Mouse (Mus musculus): Measurements from ENCODE around the gene Poc1b. TPM values are rescaled to one million over a fixed set of nuclear protein-coding genes. Genes with fewer than 3 reads are reported as not detected.

Gene Poc1b
- polyA plus RNA-seq, 1 experiment, result 11.8 TPM

- 71% methylated on average over 7 of the region's 7 CpGs for WGBS
- Histone ChIP-seq H3K27me3 (ENCODE audit: control insufficient read depth, insufficient read depth, low read length) (no peaks in the 10 kb centered on the region), H3K4me1 (ENCODE audit: control insufficient read depth, insufficient read depth, low read length) (no peaks in the 10 kb centered on the region; the same call in none of the 2 replicates), H3K27ac (ENCODE audit: insufficient read depth, low read length) (no peak overlapping the region), H3K4me3 (replicated peaks; ENCODE audit: insufficient read depth, low read depth, low read length) (no peak overlapping the region)
- TF ChIP-seq CTCF (IDR thresholded peaks at IDR 0.05; ENCODE audit: borderline replicate concordance, insufficient read depth, low read depth, low read length), result no peak
- TF ChIP-seq POLR2A (IDR thresholded peaks at IDR 0.05; ENCODE audit: borderline replicate concordance, insufficient read depth, low read length), result no peak
- no peak for DNase-seq
Observed at GRCm38 (mm10) chr10:99172906-99173507, 66.2 kb downstream of the Poc1b start.

GRCm38 (mm10) chr10:99176911-99177310 is 70.1 kb downstream of the Poc1b start:
- TF ChIP-seq CTCF (IDR thresholded peaks at IDR 0.05; ENCODE audit: borderline replicate concordance, insufficient read depth, low read depth, low read length) (no peak), POLR2A (IDR thresholded peaks at IDR 0.05; ENCODE audit: borderline replicate concordance, insufficient read depth, low read length) (no peak)
- WGBS, result 50% methylated on average over 9 of the region's 9 CpGs
- no peaks in the 10 kb centered on the region for H3K27me3 ChIP-seq (ENCODE audit: control insufficient read depth, insufficient read depth, low read length)

DNA sequence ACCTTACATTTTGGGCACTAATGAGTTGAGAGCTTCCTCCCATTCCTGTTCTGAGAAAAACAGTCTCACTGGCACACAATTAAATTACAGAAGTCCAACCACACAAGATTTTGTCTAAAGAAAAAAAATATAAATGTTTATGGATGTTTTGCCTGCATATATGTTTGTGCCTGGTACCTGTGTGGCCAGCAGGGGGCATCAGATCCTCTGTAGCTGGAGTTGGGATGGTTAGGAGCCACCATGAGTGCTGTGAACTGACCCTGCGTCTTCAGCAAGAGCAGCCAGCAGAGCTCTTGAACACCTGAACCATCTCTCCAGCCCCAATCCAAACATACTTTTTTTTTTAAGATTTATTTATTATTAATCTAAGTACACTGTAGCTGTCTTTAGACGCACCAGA is 71.3 kb downstream of the Poc1b start:
- Histone ChIP-seq H3K27me3 (ENCODE audit: control insufficient read depth, insufficient read depth, low read length) (no peaks in the 10 kb centered on the region), H3K27ac (ENCODE audit: insufficient read depth, low read length) (no peak overlapping the region), H3K4me1 (ENCODE audit: control insufficient read depth, insufficient read depth, low read length) (no peaks in the 10 kb centered on the region), H3K4me3 (replicated peaks; ENCODE audit: insufficient read depth, low read depth, low read length) (no peak overlapping the region)
- 100% methylated on average over 2 of the region's 2 CpGs for WGBS
- TF ChIP-seq CTCF (IDR thresholded peaks at IDR 0.05; ENCODE audit: borderline replicate concordance, insufficient read depth, low read depth, low read length), result no peak
- TF ChIP-seq POLR2A (IDR thresholded peaks at IDR 0.05; ENCODE audit: borderline replicate concordance, insufficient read depth, low read length), result no peak
- DNase-seq, result no peak

More at GRCm38 (mm10) chr10:99176911-99177310, 70.1 kb downstream of the Poc1b start:
- H3K4me1 ChIP-seq (ENCODE audit: control insufficient read depth, insufficient read depth, low read length), result no peaks in the 10 kb centered on the region; the same call in 1 of the 2 replicates
- DNase-seq, result no peak
- no peak overlapping the region for H3K27ac ChIP-seq (ENCODE audit: insufficient read depth, low read length)
- H3K4me3 ChIP-seq (replicated peaks; ENCODE audit: insufficient read depth, low read depth, low read length), result no peak overlapping the region

GRCm38 (mm10) chr10:99179122-99179521 is 72.3 kb downstream of the Poc1b start:
- DNase-seq, result no peak
- TF ChIP-seq POLR2A (IDR thresholded peaks at IDR 0.05; ENCODE audit: borderline replicate concordance, insufficient read depth, low read length), result no peak
- no peak for TF ChIP-seq CTCF (IDR thresholded peaks at IDR 0.05; ENCODE audit: borderline replicate concordance, insufficient read depth, low read depth, low read length)
- Histone ChIP-seq H3K27me3 (ENCODE audit: control insufficient read depth, insufficient read depth, low read length) (no peaks in the 10 kb centered on the region), H3K27ac (ENCODE audit: insufficient read depth, low read length) (no peak overlapping the region), H3K4me3 (replicated peaks; ENCODE audit: insufficient read depth, low read depth, low read length) (no peak overlapping the region), H3K4me1 (ENCODE audit: control insufficient read depth, insufficient read depth, low read length) (no peaks in the 10 kb centered on the region)
- WGBS, result 92% methylated on average over 5 of the region's 5 CpGs

DNA sequence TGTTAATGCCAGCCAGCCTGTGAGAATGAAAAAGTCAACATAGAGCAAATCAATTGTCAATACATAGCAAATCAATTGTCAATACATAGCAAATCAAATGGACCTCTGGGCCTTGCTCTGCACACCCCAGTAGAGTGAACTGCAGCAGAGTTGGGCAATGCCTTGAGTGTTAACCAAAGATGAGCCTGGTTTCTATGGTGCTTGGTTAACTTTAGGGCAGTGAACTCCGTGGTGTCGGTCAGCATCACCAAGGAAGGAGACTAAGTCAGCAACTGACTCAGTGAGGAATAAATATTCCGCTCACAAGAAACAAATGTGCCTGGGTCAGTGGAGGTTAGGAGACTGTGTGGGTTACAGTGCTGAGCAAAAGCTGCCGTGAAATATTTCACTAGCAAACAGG is 72.7 kb downstream of the Poc1b start:
- no peak overlapping the region for H3K4me3 ChIP-seq (replicated peaks; ENCODE audit: insufficient read depth, low read depth, low read length)
- H3K27me3 ChIP-seq (ENCODE audit: control insufficient read depth, insufficient read depth, low read length), result no peaks in the 10 kb centered on the region
- no peak for DNase-seq
- no peaks in the 10 kb centered on the region for H3K4me1 ChIP-seq (ENCODE audit: control insufficient read depth, insufficient read depth, low read length)
- H3K27ac ChIP-seq (ENCODE audit: insufficient read depth, low read length), result no peak overlapping the region
- no peak for TF ChIP-seq POLR2A (IDR thresholded peaks at IDR 0.05; ENCODE audit: borderline replicate concordance, insufficient read depth, low read length)
- TF ChIP-seq CTCF (IDR thresholded peaks at IDR 0.05; ENCODE audit: borderline replicate concordance, insufficient read depth, low read depth, low read length), result no peak
- WGBS, result 94% methylated on average over 4 of the region's 4 CpGs

DNA sequence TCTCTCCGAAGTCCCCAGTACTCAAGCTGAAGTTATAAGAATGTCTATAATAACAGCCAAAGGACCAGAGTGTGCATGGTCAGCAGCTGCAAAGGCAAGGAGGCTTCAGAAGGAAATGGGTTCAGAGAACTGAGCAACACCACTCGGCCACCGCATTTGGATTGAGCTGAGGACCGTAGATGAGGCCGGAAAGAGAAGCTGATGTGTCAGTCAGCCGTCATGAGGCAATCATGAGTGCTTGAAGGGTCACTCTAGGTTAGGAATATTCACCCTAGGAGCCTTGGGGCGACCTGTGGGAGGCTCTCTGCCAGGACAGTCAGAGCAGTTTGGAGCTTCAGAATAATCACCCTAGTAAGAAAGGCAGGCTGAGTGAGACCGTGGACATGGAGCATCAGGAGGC is 74.7 kb downstream of the Poc1b start:
- 89% methylated on average over 8 of the region's 8 CpGs for WGBS
- Histone ChIP-seq H3K27ac (ENCODE audit: insufficient read depth, low read length) (no peak overlapping the region), H3K27me3 (ENCODE audit: control insufficient read depth, insufficient read depth, low read length) (no peaks in the 10 kb centered on the region), H3K4me1 (ENCODE audit: control insufficient read depth, insufficient read depth, low read length) (no peaks in the 10 kb centered on the region), H3K4me3 (replicated peaks; ENCODE audit: insufficient read depth, low read depth, low read length) (no peak overlapping the region)
- TF ChIP-seq POLR2A (IDR thresholded peaks at IDR 0.05; ENCODE audit: borderline replicate concordance, insufficient read depth, low read length) (no peak), CTCF (IDR thresholded peaks at IDR 0.05; ENCODE audit: borderline replicate concordance, insufficient read depth, low read depth, low read length) (no peak)
- DNase-seq, result no peak

DNA sequence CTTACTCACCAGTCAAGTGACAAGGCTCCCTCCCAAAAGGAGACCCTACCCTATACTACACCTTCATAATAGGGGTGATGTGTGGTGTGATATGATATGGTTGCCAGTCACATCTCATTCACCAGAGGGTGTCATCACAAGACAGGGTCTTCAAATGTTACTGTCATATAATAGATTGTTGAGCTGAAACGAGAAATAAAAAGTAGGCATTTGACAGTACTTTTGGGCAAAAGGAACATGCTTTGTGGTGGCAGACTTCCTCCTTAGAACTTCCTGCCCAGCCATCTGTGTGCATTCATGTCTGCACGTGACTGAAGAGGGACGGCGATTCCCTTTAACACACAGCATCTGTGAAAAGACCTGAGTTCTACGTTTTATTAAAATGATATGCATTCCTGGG is 75.3 kb downstream of the Poc1b start:
- DNase-seq, result no peak
- no peaks in the 10 kb centered on the region for H3K4me1 ChIP-seq (ENCODE audit: control insufficient read depth, insufficient read depth, low read length)
- no peak for TF ChIP-seq CTCF (IDR thresholded peaks at IDR 0.05; ENCODE audit: borderline replicate concordance, insufficient read depth, low read depth, low read length)
- no peak for TF ChIP-seq POLR2A (IDR thresholded peaks at IDR 0.05; ENCODE audit: borderline replicate concordance, insufficient read depth, low read length)
- no peak overlapping the region for H3K27ac ChIP-seq (ENCODE audit: insufficient read depth, low read length)
- WGBS, result 78% methylated on average over 5 of the region's 5 CpGs
- H3K4me3 ChIP-seq (replicated peaks; ENCODE audit: insufficient read depth, low read depth, low read length), result no peak overlapping the region
- no peaks in the 10 kb centered on the region for H3K27me3 ChIP-seq (ENCODE audit: control insufficient read depth, insufficient read depth, low read length)

DNA sequence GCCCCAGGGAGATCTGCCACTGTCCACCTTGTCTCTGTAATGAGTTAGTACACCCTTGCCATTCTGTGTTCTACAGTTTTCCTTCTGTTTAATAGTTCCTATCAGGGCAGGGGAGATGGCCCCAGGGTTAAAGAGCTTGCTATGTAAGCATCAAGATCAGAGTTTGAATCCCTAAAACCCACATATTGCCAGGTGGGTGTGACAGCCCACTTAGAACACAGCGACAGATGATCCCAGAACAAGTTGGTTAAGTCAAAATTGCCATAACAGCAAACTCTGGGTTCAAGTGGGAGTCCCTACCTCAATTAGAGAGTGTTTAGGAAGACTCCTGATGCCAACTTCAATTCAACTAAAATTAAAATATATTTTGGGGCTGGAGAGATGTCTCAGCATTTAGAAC is 81.3 kb downstream of the Poc1b start:
- no peak overlapping the region for H3K4me3 ChIP-seq (replicated peaks; ENCODE audit: insufficient read depth, low read depth, low read length)
- H3K4me1 ChIP-seq (ENCODE audit: control insufficient read depth, insufficient read depth, low read length), result no peaks in the 10 kb centered on the region
- 93% methylated on average over 1 of the region's 1 CpGs for WGBS
- H3K27ac ChIP-seq (ENCODE audit: insufficient read depth, low read length), result no peak overlapping the region
- no peaks in the 10 kb centered on the region for H3K27me3 ChIP-seq (ENCODE audit: control insufficient read depth, insufficient read depth, low read length)
- DNase-seq, result no peak
- TF ChIP-seq CTCF (IDR thresholded peaks at IDR 0.05; ENCODE audit: borderline replicate concordance, insufficient read depth, low read depth, low read length) (no peak), POLR2A (IDR thresholded peaks at IDR 0.05; ENCODE audit: borderline replicate concordance, insufficient read depth, low read length) (no peak)
